Mouse (Mus musculus) thymus, adult 2 months (tissue): ENCODE measurements around the gene Sowahb.
"Not testable (repeated sequence)": the region's sequence is repeated elsewhere in the genome, so short reads cannot be mapped to it uniquely, and the experiment has no call there.

Experiments
- CTCF ChIP-seq: fragments of 200-500 bp; IDR thresholded peaks from 2 replicates; pipeline ENCODE4 v1.5.1; 2012; ENCODE audit warnings: mild to moderate bottlenecking, control low read depth, low read length, moderate library complexity, borderline replicate concordance; ENCODE audit not compliant: control insufficient read depth, poor library complexity, insufficient read depth; ENCODE audit errors: extremely low read depth
- POLR2A ChIP-seq: fragments of 200-500 bp; IDR thresholded peaks from 2 replicates; pipeline ENCODE4 v1.6.1; 2012; ENCODE audit warnings: mild to moderate bottlenecking, low read length, control low read depth, moderate library complexity; ENCODE audit not compliant: control insufficient read depth, poor library complexity, insufficient read depth; ENCODE audit errors: extremely low read depth

DNA sequence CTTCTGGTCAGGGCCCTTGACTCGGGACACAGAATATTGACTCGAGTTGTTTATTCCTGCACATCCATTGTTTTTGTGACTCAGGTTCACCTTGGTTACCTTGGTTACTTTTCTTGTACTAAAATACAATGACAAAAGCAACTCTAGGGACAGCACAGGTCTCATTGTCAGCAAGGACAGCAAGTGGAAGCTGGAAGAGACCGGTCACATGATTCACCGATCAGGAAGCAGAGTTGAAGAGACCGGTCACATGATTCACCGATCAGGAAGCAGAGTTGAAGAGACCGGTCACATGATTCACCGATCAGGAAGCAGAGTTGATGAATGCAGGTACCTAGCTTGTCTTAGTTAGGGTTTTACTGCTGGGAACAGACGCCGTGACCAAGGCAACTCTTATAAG is 25.6 kb downstream of the Sowahb start:
- not testable (repeated sequence) for TF ChIP-seq CTCF, POLR2A
